Comparison of ENCODE assay signal across 8 mouse cellular contexts in the genomic region with DNA sequence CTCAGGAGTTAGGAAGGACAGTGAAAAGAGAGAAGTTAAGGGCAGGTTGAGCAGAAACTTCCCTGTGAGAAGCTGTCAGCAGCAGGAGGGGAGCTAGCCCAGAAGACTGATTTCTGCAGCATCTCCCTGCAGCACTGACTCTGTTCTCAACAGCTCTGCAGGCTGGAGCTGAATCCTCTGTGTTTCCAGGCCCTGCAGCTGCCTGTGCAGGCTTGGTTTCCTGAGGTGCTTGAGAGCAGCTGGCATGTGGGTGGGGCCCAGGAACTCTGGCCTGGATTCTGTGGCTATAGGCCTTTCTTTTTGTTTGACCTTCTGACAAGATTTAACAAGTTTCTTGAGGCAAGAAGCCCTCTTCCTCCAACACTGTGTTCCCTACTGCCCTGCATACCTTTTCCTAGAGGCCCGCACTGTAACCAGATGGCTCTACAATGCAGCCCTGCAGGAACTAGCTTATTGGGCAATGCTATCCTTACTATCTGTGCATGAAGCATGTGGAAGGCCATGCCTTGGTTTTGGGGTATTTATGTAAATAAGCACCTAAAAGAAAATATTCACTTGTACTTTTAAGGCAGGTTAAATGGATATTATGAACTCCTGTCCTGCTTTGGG. TPM values are rescaled to one million over a fixed set of nuclear protein-coding genes. Genes with fewer than 3 reads are reported as not detected.
DNase-seq lines count a peak whose midpoint lies in the region; ATAC-seq lines count a peak whose summit lies in the region.

No protein-coding gene starts in this region.

- no peak; the same call in 1 of the 2 replicates for ATAC-seq in heart, embryonic 15.5 days (replicated peaks; ENCODE audit: insufficient number of reproducible peaks, insufficient read depth, low FRiP score, low read depth)
- no peak for ATAC-seq in CD4-positive, CD25-positive, alpha-beta regulatory T cell, adult 4 months

- H3K9me3 ChIP-seq in heart, embryonic 10.5 days: no peaks in the 10 kb centered on the region
- H3K9me3 ChIP-seq in heart, embryonic 15.5 days (replicated peaks): no peaks in the 10 kb centered on the region

- H3K36me3 ChIP-seq in heart, embryonic 10.5 days: no peaks in the 10 kb centered on the region
- H3K36me3 ChIP-seq in heart, embryonic 15.5 days: no peaks in the 10 kb centered on the region

- WGBS in heart, embryonic 10.5 days: 58% methylated on average over 1 of the region's 1 CpGs
- 46% methylated on average over 1 of the region's 1 CpGs for WGBS in heart, embryonic 15.5 days

- intact Hi-C loops in left cerebral cortex, postnatal 10 days (cut with DNase I): no loop called here

- H3K4me3 ChIP-seq in heart, embryonic 10.5 days: no peak overlapping the region
- no peak overlapping the region for H3K4me3 ChIP-seq in heart, embryonic 15.5 days

- no peak overlapping the region for H3K4me2 ChIP-seq in heart, embryonic 15.5 days

- H3K27me3 ChIP-seq in heart, embryonic 10.5 days (ENCODE audit: insufficient read depth, poor library complexity, severe bottlenecking): no peaks in the 10 kb centered on the region
- H3K27me3 ChIP-seq in heart, embryonic 15.5 days: no peaks in the 10 kb centered on the region

- H3K4me1 ChIP-seq in heart, embryonic 10.5 days: peaks cover 11% of the 10 kb centered on the region
- H3K4me1 ChIP-seq in heart, embryonic 15.5 days (replicated peaks): peaks cover 21% of the 10 kb centered on the region

- H3K27ac ChIP-seq in heart, embryonic 10.5 days: peak overlapping the region; percentile 32
- H3K27ac ChIP-seq in heart, embryonic 15.5 days: peak overlapping the region; percentile 71

- H3K9ac ChIP-seq in heart, embryonic 15.5 days: no peak overlapping the region

- DNase-seq in heart, embryonic 10.5 days (ENCODE audit: low spot score): no peak
- DNase-seq in heart, adult 8-10 months (ENCODE audit: low spot score): no peak
- DNase-seq in brain, adult 2 months (ENCODE audit: low read depth, low spot score): peak; percentile 63
- DNase-seq in lung, postnatal 10 days: peak; percentile 21
- DNase-seq in urinary bladder, postnatal 36 days (ENCODE audit: low spot score in 2 of 2): peak; percentile 18 to 51
- no peak for DNase-seq in left cerebral cortex, postnatal 10 days (ENCODE audit: extremely low spot score in 1 of 2, low spot score in 2 of 2)

RNA-seq across cellular contexts. Expression of gene Dip2c, which starts 53.1 kb away (rescaled TPM):
- polyA plus RNA-seq in heart, embryonic 10.5 days (2016; fragmentation: Nextera tagmentation; extraction: Ambion mirVana): 3.9 and 4.9 TPM in 2 replicates
- total RNA-seq in heart, adult 8-10 months (2022): 10 to 100 TPM; 38.1 to 45.2 (median 41.7) TPM
- polyA plus RNA-seq in heart, embryonic 15.5 days (2015; fragmentation: Nextera tagmentation; extraction: Ambion mirVana): 6.3 and 6.4 TPM in 2 replicates
- polyA plus RNA-seq in CD4-positive, CD25-positive, alpha-beta regulatory T cell, adult 4 months (2017; shearing (Covaris generic)): 1 to 10 TPM in 1 of 2 experiments, under 1 TPM in 1; 0.47 to 1.1 TPM
- total RNA-seq in left cerebral cortex, postnatal 10 days (2021): 10 to 100 TPM; 73.8 to 76.1 TPM

Comparison
In these comparisons a context has a peak if more than half of its experiments do, and no peak if none do; other contexts are left out.
1. DNase-seq: peak in brain, adult 2 months (single experiment), lung, postnatal 10 days (single experiment) and urinary bladder, postnatal 36 days (2 of 2); none in heart, embryonic 10.5 days (single experiment), heart, adult 8-10 months (single experiment) and left cerebral cortex, postnatal 10 days (0 of 2).